In genomic region chr17:71011931-71012662, GRCm38 (mm10) we compare ENCODE assay signal across 20 mouse cellular contexts.
"Had no signal": no experiment of that assay in that cellular context is flagged by ENCODE, and none has a peak within 500 bp of the region (broad histone marks: within the 10 kb centered on the region; RNA-seq: fewer than 3 reads in every experiment).

No protein-coding gene starts in this region.

- H3K4me1 ChIP-seq: limb, embryonic 12.5 days; limb, embryonic 15.5 days; midbrain, embryonic 12.5 days; midbrain, embryonic 15.5 days; neural tube, embryonic 12.5 days; neural tube, embryonic 15.5 days had no signal

- DNase-seq: kidney, adult 8-10 months; kidney, postnatal 14 days; kidney, postnatal 4 days; left cerebral cortex, postnatal 4 days; liver, postnatal 0 days; lung, embryonic 14.5 days; right cerebral cortex, adult 18-20 months; right cerebral cortex, postnatal 14 days; right cerebral cortex, postnatal 4 days; thymus, adult 2 months; thymus, postnatal 14 days had no signal

- H3K4me3 ChIP-seq: limb, embryonic 12.5 days; limb, embryonic 15.5 days; megakaryocyte, embryonic 14.5 days; midbrain, embryonic 12.5 days; midbrain, embryonic 15.5 days; neural tube, embryonic 12.5 days; neural tube, embryonic 15.5 days had no signal

- H3K9me3 ChIP-seq: limb, embryonic 12.5 days; limb, embryonic 15.5 days; megakaryocyte, embryonic 14.5 days; midbrain, embryonic 12.5 days; midbrain, embryonic 15.5 days; neural tube, embryonic 12.5 days; neural tube, embryonic 15.5 days had no signal

- H3K27ac ChIP-seq: limb, embryonic 12.5 days; limb, embryonic 15.5 days; liver, embryonic 14.5 days; midbrain, embryonic 12.5 days; midbrain, embryonic 15.5 days; neural tube, embryonic 12.5 days; neural tube, embryonic 15.5 days; stomach, postnatal 0 days had no signal

- H3K27me3 ChIP-seq: limb, embryonic 12.5 days; limb, embryonic 15.5 days; megakaryocyte, embryonic 14.5 days; midbrain, embryonic 12.5 days; midbrain, embryonic 15.5 days; neural tube, embryonic 12.5 days; neural tube, embryonic 15.5 days had no signal

- H3K36me3 ChIP-seq: limb, embryonic 12.5 days; limb, embryonic 15.5 days; midbrain, embryonic 12.5 days; midbrain, embryonic 15.5 days; neural tube, embryonic 12.5 days; neural tube, embryonic 15.5 days had no signal

- H3K9ac ChIP-seq: limb, embryonic 12.5 days; limb, embryonic 15.5 days; liver, embryonic 14.5 days; liver, postnatal 0 days; lung, embryonic 14.5 days; midbrain, embryonic 12.5 days; midbrain, embryonic 15.5 days; neural tube, embryonic 12.5 days; neural tube, embryonic 15.5 days had no signal
